Mouse (Mus musculus) brown adipose tissue, adult 24 weeks (tissue): ENCODE data around the gene Afap1. TPM values are rescaled to one million over a fixed set of nuclear protein-coding genes. Genes with fewer than 3 reads are reported as not detected.

ENCODE experiments used
- H3K27ac ChIP-seq: fragments of 200-500 bp; replicated peaks from 2 replicates; pipeline ENCODE4 v1.5.1; 2012; ENCODE audit warnings: low read depth, mild to moderate bottlenecking, low read length
- H3K4me1 ChIP-seq: fragments of 200-500 bp; 2 replicates; pipeline ENCODE4 v1.6.1; 2012; ENCODE audit warnings: low read length, mixed read lengths; ENCODE audit not compliant: control insufficient read depth, insufficient read depth, insufficient read length
- H3K4me3 ChIP-seq: fragments of 200-500 bp; 2 replicates; pipeline ENCODE4 v1.5.1; 2012; ENCODE audit warnings: low read depth, mild to moderate bottlenecking, low read length, moderate library complexity; ENCODE audit not compliant: insufficient read depth
- polyA plus RNA-seq: library from polyadenylated mRNA; stranded (reverse); fragments of >200 nt; gene quantifications from 2 replicates; pipeline ENCODE4 v1.2.4, GENCODE M21; 2012; ENCODE audit not compliant: missing spikeins, insufficient read depth, insufficient read length

The Afap1 gene
- polyA plus RNA-seq, 1 experiment: 19.0 TPM

DNA sequence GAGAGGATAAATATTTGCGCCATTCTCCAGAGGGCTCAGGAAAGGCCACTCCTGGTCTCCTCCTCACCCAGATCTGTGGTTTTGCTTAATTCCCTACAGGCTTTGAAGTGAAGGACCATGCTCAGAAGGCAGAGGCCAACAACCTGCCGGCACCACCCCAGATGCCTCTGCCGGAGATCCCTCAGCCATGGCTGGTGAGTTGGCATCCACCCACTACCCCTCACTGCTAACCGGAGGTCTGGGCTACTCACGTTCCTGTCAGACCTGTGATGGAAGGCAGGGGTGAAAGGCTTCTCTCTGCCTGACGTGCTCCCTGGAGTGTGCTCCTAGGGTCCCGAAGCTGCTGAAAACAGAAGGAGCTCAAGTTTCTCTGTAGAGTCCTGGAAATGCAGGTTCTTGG lies 42.8 kb downstream of the Afap1 start:
- no peaks in the 10 kb centered on the region; the same call in 1 of the 2 replicates for H3K4me1 ChIP-seq
- H3K27ac ChIP-seq: no peak overlapping the region
- no peak overlapping the region for H3K4me3 ChIP-seq

DNA sequence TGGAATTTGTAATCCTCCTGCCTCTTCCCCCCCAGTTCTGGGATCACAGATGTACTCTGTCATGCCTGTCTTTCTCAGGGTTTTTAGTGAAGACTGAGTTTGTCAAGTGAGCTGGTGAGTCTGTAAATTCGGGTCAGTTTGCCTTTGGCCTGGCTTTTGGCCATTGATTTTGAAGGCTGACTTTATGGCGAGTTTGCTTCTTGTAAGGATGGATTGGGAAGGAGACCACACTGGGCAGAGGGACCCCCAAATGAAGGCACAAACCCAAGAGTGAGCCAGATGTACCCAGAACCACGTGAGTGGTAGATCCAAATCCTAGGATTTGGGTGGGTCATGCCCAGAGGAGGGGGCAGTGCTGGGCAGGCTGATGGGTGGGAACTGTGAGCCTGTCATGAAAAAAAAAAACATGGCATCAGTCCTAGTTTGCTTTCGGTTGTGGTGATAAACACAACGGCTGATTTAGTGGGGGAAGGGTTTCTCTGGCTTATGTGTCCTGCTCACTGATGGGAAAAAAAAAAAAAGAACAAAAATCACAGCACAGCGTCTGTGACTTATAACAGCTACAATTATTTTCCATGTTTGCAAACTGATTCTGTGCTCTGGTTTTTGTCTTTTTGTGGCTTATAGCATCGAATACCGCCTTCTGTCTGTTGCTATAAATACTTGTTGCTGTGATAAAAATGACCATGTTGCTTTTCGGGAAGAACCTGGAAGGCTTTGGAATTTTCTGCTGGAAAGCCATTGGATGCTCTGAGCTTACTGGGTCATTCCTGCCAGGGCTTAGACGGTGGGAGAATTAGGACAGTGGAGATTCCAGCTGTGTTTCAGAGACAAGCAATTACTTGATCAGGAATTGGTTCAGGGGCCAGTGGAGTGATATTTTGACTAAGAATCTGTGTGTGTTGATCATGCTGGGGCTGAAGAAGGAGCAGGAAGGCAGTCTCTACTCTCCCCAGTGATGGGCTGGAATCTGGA lies 45.4 kb downstream of the Afap1 start:
- H3K27ac ChIP-seq: peak overlapping the region; percentile 46; the same call in 1 of the 2 replicates
- H3K4me3 ChIP-seq: no peak overlapping the region
- H3K4me1 ChIP-seq: peaks cover 2% of the 10 kb centered on the region; the same call in 1 of the 2 replicates

DNA sequence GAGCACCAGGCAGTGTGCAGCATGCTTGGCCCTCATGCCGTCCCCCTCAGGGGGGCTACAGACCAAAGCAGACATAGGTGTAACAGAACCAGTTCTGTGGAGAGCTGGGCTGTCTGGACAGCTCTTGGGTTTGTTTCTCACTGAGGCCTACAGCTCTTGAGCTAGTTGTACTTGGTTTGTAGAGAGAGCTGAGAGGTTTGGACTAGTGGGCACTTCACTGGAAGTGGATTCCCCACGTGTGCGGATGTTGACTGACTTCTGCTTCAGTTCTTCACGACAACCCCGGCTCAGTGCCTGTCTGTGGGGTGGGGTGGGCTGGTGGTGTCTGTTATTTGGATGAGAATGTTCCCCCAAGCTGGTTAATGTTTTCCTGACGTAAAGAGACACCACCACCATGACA lies 46.8 kb downstream of the Afap1 start:
- H3K4me3 ChIP-seq: no peak overlapping the region
- H3K4me1 ChIP-seq: peaks cover 5% of the 10 kb centered on the region; the same call in 1 of the 2 replicates
- H3K27ac ChIP-seq: no peak overlapping the region

DNA sequence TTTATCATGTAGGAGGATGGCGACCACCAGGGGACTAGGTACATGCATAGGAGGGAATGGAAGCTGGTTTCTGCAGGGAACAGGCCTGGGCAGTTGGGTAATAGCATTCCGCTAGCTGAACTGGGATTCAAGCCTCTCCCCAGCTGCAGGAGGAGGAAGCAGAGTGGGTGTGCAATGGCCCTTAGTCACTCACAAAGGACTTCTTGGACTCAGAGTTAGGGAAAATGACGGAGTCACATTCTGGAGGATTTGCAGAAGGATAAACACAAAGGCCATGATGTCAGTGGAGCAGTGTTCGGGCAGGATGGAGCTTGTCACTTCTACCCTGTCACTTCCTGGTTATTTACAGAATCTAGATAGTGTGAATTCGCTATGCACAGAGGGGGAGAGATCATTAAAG lies 50.4 kb downstream of the Afap1 start:
- Histone ChIP-seq H3K4me1 (peaks cover 14% of the 10 kb centered on the region), H3K4me3 (no peak overlapping the region), H3K27ac (peak overlapping the region; percentile 35)

DNA sequence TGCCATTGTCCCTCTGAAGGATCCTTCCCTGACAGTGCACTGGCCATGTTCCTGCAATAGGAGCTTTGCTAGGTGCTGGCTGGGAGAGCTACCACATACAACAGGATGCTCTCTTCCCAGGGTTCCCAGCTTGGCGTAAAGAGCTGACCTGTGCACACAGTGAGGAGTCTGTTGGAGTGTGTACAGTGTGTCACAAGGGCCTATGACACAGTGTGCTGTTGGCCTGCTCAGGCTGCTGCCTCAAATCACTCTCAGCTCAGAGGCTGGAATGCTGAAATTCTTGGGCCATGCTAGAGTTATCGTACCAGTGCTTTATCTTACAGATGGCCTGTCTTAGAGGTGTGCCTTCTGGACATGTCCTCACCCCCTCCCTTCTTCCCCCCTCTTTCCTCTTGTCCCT lies 53.7 kb downstream of the Afap1 start:
- H3K4me1 ChIP-seq: peaks cover 16% of the 10 kb centered on the region
- peak overlapping the region; percentile 81 for H3K27ac ChIP-seq
- H3K4me3 ChIP-seq: no peak overlapping the region

DNA sequence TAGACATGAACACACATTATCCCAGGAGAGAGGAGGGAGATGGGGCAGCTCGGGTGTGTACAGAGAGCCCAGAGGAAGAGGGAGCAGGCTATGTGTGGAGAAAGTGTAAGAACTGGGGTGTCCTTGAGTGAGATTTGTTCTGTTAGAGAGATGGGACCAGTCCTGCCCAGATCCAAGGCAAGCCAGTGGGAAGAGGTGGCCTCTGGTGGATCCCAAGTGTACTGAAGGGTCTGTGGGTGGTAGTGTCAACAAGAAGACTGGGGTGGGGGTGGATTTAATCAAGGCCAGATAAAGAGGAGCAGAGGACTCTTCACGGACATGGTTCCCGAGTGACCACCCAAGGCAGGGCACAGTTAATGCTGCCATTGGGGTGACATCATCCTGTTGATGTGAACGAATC lies 54.3 kb downstream of the Afap1 start:
- Histone ChIP-seq H3K4me3 (no peak overlapping the region), H3K27ac (peak overlapping the region; percentile 81), H3K4me1 (peaks cover 16% of the 10 kb centered on the region)

DNA sequence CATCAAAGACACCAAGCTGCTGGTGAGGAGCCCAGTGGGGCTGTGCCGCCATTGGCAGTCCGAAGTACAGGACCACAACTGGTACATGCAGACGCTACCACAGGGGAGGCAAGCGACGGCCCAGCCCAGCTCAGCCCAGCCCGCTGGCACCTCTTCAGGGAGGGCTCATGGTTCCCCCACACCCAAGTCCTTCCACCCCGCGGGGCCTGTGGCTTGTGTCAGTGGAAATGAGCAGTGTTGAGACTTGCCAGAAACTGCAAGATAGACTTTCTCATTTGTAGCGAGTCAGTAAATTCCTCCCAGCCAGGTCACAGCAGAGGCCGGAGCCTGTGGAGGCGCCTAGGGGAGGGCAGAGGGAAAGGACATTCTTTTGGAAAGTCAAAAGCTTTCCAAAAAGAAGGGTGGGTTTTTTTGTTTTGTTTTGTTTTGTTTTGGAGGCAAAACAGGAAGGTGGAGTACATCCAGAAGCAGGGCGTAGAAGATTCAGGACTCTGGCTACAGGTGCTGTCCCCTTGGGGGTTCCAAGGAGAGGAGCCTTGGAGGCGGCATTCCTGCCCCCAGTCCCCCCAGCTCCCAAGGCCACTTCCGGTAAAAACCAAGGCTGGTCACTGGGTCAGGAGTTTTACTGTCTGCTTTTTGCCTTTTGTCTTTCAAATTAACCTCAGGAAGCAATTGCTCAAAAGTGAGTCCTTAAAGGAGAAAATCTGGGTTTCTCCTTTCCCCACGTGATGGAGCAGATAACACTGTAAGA lies 55.3 kb downstream of the Afap1 start:
- Histone ChIP-seq H3K27ac (peak overlapping the region; percentile 63), H3K4me1 (peaks cover 14% of the 10 kb centered on the region), H3K4me3 (no peak overlapping the region)

DNA sequence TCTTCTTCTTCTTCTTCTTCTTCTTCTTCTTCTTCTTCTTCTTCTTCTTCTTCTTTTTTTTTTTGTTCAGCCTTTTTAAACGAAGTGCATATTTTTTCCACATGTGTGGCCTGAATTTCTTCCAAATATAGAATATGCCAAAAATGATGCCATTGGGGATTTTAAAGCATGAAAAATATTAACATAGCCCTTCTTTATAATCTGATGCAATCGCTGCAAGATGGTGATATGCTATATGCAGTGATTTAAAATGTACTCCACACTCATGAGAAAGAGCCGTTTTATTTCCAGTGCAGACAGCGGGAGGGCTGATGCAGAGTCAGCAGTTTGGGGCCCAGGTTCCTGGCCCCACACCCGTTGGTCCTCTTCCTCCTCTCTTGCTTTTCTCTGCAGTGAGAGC lies 55.9 kb downstream of the Afap1 start:
- Histone ChIP-seq H3K4me3 (no peak overlapping the region), H3K4me1 (peaks cover 11% of the 10 kb centered on the region), H3K27ac (peak overlapping the region; percentile 63; the same call in 1 of the 2 replicates)

DNA sequence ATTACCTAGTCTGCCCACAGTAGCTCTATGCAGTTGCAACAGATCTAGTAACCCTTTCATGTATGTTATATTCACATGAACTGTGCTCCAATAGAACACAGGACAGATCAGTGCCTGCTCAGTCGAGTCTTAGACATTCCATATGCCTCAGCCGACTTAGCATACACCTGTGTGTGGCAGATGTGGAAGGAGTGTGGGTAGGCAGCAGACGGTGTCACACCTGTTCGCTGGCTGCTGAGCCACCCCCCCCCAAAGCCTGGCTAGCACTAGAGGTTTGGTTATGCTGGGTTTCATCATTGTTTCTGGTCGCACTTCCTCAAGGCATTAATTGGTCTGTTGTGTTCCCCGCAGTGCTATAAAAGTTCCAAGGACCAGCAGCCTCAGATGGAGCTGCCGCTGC lies 57.4 kb downstream of the Afap1 start:
- peaks cover 11% of the 10 kb centered on the region for H3K4me1 ChIP-seq
- H3K27ac ChIP-seq: no peak overlapping the region
- H3K4me3 ChIP-seq: no peak overlapping the region

DNA sequence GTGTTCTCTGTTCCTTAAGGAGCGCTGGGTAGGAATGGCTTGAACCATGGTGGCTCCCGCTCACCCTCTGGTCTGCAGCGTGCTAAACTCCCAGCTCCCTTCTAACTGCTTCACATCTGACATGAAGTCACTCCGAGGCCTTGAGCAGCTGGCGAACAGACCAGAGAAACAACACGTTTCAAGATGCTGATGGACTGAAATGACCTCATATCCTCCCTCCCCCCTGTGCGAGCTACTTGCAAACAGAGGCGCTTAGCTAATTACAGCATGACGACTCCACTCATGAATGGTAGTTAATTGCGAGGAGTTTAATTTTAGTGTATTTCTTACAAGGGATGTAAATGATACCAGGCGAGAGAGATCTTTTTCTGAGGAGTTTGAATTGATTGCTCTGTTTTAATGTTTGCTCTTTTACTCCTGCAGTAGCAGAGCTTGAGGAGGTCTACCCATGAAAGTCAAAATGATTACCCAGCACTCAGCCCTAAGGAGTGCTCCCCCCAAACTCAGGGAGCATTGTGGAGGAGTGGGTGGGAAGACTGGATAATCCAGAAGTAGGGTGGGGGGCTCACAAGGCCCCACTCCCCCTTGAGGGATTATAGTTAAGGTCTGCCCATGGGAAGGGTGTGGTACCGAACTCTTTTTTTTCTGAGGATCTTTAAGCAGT lies 61.1 kb downstream of the Afap1 start:
- Histone ChIP-seq H3K27ac (no peak overlapping the region), H3K4me3 (no peak overlapping the region), H3K4me1 (no peaks in the 10 kb centered on the region)

DNA sequence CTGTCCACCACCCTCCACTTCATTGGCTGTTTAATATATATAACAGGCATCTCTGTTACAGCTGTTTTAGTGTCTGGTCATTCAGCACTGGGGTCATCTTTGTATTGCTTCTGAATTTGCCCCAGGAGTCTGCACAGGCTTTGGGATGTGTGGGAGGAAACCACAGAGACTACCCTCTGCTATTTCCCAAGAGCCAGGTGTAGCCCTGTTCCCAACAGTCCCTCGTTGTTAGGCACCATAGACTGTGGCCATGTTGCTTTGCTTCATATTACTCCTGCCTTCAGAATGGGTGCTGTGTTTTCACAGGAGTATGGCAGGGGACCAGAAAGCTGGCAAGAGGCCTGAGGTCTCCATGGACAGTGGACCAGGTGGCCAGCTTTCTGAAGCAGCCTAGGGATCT lies 63.1 kb downstream of the Afap1 start:
- H3K27ac ChIP-seq: no peak overlapping the region
- H3K4me3 ChIP-seq: no peak overlapping the region
- no peaks in the 10 kb centered on the region for H3K4me1 ChIP-seq

DNA sequence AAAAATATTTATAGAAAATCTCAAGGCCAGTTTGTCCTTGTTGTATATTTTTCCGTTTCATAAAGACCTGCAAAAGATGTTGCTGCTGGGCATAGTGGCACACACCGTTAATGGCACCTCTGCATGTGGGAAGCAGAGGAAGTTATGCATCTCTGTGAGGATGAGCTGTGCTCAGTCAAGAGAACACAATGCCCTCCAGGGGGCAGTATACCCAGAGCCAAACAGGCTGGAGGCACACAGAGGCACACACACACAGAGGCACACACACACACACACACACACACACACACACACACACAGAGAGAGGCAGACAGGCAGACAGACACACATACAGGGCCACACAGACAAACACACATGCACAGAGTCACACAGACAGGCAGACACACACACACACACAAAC lies 65.6 kb downstream of the Afap1 start:
- Histone ChIP-seq H3K4me1 (no peaks in the 10 kb centered on the region), H3K27ac (no peak overlapping the region), H3K4me3 (no peak overlapping the region)

DNA sequence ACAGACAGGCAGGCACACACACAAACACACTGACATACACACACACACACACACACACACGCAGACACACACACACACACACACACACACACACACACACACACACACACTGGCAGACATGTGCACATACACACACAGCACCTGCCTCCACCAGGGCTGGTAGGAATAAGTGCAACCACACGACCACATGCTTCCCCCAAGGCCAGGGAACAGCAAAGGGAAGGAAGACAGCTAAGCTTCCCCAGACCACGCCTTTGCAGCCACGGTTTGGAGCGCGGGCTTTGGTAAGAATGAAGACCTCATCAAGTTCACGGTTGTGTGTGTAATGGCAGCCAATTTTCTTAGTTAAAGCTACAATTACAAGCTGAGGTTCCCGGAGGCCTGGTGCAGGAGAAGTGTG lies 67.0 kb downstream of the Afap1 start:
- H3K4me1 ChIP-seq: no peaks in the 10 kb centered on the region
- H3K4me3 ChIP-seq: no peak overlapping the region
- H3K27ac ChIP-seq: no peak overlapping the region

DNA sequence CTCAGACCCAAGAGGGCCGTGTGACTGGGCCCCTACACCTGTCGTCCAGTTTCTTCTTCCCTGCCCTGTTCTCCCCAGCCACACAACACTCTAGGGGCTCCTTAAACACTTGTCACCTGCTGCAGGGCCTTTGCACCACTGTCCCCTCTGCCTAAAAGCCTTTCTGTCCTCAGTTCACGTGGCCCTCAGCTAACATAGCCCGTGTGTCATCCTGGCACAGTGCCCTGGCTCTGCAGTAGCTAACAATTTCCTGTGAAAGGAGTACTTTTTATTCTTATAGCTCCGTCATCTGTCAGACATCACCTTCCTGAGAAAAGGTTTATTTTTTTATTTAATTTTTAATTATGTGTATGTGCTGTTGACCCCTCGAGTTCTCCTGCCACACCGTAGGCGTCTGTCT lies 68.2 kb downstream of the Afap1 start:
- H3K4me3 ChIP-seq: no peak overlapping the region

DNA sequence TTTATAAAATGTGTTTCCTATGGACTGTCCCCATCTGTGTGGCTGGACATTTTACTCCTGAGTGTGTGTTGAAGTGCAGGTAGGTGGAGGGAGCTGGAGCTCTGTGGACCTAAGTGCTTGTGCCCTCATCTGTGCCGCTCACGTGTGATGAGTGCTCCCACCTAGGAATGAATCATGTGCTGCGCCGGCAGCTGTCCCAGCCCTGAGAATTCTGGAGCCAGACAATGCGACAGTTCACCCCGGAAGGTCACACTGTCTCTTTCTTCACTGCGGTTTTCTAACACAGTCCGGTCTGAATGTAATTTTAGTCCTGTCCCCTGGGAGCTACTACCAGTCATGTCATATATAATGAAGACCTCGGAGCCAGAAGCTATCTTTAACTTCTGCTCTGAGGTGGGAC lies 70.5 kb downstream of the Afap1 start:
- H3K4me1 ChIP-seq: 0 out of 2 replicates have a peak, but pooled peaks cover 3% of the 10 kb centered on the region
- no peak overlapping the region for H3K27ac ChIP-seq
- no peak overlapping the region for H3K4me3 ChIP-seq

More for the DNA sequence above, 68.2 kb downstream of the Afap1 start:
- Histone ChIP-seq H3K4me1 (0 out of 2 replicates have a peak, but pooled peaks cover 3% of the 10 kb centered on the region), H3K27ac (no peak overlapping the region)
